Mouse (Mus musculus) layer of hippocampus, adult 8-10 months (tissue): Measurements from ENCODE around the gene Rhoj. TPM values are rescaled to one million over a fixed set of nuclear protein-coding genes. Genes with fewer than 3 reads are reported as not detected.
"Not testable (repeated sequence)": the region's sequence is repeated elsewhere in the genome, so short reads cannot be mapped to it uniquely, and the experiment has no call there.

ENCODE experiments used
- DNase-seq, 2 experiments: peaks; one replicate each; pipeline ENCODE4 v3.0.0; 2022; ENCODE audit warnings: low spot score in 2 of 2
- total RNA-seq, 4 experiments: library from RNA; stranded (reverse); gene quantifications; 2 replicates each; pipeline ENCODE4 v1.2.4; 2022

Gene Rhoj
- total RNA-seq, 4 experiments from 2014 or later: 3.3 to 7.8 (median 5.4) TPM

GRCm38 (mm10) chr12:75349537-75349936 lies 41.4 kb downstream of the Rhoj start:
- DNase-seq: not testable (repeated sequence)

GRCm38 (mm10) chr12:75350750-75351149 lies 42.6 kb downstream of the Rhoj start:
- DNase-seq: no peak

GRCm38 (mm10) chr12:75351846-75352245 lies 43.7 kb downstream of the Rhoj start:
- no peak for DNase-seq

DNA sequence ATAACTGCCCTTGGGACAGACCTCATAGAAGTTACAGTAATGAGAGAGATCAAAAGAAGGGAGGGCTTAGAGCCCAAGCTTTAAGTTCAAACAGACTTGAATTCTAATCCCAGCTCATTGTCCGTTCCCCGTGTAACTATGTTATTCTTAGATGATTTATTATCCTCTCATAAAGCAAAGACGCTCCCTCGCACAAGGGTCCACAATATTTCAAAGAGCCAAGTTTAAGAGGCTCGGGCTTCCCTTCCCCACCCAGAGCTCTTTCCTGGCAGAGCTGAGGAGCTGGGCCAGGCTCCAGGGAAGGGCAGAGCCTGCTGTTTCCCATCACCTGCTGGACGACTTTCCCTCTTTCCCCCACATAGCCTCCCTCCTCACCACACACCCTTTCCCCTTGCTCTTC lies 44.3 kb downstream of the Rhoj start:
- DNase-seq: no peak

DNA sequence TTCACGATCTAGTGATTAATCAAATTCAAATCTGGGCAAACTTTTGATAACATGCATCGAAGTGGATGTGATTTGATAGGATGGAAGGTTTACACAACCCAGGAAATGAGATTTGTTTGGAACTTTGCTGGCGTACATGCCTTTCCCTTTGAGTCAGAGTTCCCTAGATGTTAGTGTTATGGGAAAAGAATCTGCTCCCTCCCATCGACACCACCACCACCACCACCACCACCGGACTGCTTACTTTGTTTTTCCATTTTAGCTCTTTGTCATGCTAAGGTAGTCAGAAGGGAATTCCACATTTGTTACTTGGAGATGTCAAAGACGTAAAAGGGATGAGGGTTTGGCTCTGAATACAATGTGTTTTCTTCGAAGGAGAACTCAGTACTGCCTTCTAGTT lies 46.2 kb downstream of the Rhoj start:
- DNase-seq: no peak

DNA sequence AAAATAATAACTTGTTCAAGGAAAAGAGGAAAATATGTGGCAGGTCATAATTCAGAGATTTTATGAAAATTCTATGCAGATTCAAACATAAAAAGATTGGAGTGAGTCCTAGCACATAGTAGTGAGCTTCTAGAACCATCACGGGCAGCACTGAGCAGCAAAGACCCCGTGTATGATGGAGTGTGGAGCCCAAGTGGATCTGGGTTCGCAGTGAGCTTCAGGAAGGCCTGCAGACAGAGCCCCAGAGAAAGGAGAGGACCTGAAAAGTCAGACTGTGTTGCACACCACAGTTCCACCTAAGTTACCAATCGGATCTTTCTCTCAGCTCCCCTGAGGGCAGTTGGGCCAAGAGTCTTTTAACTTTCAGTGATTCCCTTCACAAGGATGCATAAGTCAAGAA lies 49.7 kb downstream of the Rhoj start:
- no peak for DNase-seq

DNA sequence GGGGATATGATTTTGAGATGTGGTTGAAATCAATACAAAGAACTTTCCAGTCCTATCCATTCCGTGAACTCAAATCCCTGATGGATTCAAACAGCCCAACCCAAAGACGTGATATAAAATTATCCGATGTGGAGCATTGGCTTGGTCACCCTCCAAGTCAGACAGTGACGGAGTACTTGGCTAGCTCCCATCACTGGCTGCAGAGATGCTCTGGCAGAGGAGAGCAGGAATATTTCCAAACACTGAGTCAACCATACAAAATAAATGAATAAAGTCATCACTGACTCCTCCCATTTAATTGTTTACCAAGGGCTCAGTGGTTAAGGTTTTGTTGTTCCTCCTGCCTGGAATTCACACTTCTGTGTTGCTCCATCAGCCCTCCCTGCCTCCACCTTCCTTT lies 50.6 kb downstream of the Rhoj start:
- peak in 1 of 2 experiments; percentile 39 for DNase-seq

- no peak for DNase-seq
These were observed 51.4 kb downstream of the Rhoj start for GRCm38 (mm10) chr12:75359500-75359899.

GRCm38 (mm10) chr12:75359921-75360482 lies 51.9 kb downstream of the Rhoj start:
- DNase-seq: peak; percentile 25 to 30

- no peak for DNase-seq
These were observed 54.3 kb downstream of the Rhoj start for GRCm38 (mm10) chr12:75362456-75362855.

- no peak for DNase-seq
These were observed 56.3 kb downstream of the Rhoj start for GRCm38 (mm10) chr12:75364416-75364815.

- DNase-seq: no peak
These were observed 57.6 kb downstream of the Rhoj start for GRCm38 (mm10) chr12:75365621-75366124.

DNA sequence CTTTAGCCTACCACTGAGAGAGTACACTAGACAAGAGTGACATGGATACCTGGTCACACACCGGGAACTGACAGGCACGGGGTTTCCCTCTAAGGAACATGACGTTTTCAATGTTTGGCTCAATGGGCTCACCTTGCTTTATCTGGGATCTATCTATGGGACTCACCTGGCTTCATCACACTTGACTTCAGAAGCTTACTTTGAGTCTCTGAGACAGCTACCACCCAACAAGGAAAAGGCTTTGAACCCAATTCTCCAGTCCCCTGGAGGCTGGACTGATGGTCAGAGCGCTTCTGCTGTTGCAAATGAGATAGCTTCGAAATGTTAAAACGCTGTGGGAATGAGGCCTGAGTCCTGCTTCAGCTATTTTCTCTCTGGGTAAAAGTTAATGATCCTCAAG lies 59.2 kb downstream of the Rhoj start:
- no peak for DNase-seq

DNA sequence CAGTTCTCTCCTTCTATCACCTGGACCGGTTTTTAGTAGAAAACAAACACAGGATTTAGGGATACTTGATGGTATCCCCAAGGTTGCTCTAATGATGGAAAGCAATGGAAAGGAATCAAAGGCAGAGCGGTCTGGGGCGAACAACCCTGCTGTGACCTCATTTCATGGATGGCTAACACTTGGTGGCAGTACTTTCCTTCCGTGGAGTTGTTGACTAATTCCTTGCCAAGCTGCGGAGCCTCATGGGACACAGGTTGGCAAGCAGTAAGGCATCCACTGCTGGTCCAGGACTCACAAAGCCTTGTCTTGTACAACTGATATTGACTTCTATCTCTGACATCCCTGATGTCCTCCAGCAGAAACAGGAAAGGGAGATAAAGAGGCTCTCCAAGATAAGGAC lies 60.4 kb downstream of the Rhoj start:
- DNase-seq: no peak

DNA sequence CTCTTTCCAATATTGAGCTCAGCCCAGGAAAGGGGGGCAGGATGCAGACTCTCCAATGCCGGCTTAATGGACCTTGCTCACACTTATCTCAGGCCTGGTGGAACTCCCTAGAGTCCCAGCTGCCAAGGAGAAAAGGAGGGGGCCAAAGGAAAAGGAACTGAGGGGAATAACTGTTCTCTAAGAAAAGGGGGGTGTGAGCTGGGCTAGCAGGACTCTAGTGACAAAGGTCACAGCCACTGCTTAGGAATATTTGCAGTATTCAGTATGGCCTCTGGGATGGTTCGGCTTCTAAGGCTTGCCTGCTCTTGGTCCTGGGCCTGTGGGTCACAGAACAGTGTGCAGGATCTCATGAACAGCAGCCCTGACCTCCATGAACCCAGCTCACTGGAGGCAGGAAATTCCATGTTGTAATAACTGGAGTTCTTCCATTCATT lies 61.3 kb downstream of the Rhoj start:
- no peak for DNase-seq

DNA sequence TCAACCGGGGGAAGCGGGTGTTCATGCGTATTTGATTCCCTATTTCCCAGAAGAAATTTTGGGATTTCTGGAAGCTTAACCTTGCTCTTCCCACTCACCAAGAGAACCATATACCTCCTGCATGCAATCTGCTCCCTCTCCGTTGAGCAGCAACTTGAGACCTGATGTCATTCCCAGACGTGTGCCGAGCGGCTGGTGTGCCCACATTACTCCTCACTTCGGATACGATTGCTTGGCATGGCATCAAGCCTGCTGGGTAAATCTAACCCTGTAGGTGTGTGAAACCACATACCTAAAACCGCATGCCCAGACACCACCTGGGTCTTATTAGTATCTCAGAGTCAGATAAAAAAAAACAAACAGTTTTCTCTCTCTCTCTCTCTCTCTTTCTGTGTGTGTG lies 66.3 kb downstream of the Rhoj start:
- DNase-seq: no peak

DNA sequence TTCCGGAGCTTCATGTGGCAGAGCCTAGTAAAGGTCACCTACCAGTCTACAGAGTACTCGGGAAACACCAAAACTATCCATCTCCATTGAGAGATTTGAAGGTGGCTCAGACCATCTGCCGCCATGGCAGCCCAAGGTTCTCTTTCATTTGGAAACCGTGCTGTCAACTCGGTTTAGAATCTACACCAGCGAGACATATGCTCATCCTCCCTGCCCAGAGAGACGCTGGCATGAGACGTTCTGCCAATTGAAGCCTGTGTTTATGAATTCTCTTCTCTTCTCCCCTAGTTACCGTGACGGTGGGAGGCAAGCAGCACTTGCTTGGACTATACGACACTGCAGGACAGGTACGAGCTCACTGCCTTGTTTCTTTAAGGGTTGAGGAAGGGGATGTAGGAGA lies 66.9 kb downstream of the Rhoj start:
- DNase-seq: peak in 1 of 2 experiments; percentile 20

GRCm38 (mm10) chr12:75376126-75376525 lies 68.0 kb downstream of the Rhoj start:
- DNase-seq: no peak

GRCm38 (mm10) chr12:75386731-75387130 lies 78.6 kb downstream of the Rhoj start:
- no peak for DNase-seq

DNA sequence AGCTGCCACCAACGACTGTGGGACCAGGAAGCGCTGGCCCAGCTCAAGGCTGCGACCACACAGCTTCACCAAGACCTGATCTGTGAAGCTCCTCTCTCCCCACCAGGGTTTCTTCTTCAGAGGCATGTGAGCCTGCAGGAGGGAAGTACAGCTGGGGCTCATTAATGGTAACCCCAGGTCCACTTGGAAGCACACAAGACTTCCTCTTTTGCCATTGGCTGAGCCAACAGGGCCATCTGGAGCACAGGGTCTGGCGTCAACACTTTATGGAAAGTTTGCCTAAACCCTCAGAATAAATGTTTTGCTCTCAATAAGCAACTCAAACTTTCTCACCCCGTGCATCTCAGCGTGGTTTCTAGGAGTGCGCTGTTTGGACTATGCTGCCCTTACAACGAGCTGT lies 79.0 kb downstream of the Rhoj start:
- no peak for DNase-seq

GRCm38 (mm10) chr12:75387846-75388245 lies 79.7 kb downstream of the Rhoj start:
- DNase-seq: no peak

GRCm38 (mm10) chr12:75388521-75388920 lies 80.4 kb downstream of the Rhoj start:
- no peak for DNase-seq

GRCm38 (mm10) chr12:75389308-75390135 lies 81.4 kb downstream of the Rhoj start:
- DNase-seq: peak; percentile 40 to 67
